Mouse (Mus musculus): ENCODE measurements around the gene Zbtb34. TPM values are rescaled to one million over a fixed set of nuclear protein-coding genes. Genes with fewer than 3 reads are reported as not detected.

Gene Zbtb34
- polyA plus RNA-seq, 1 experiment from 2014 or later = 3.5 TPM

DNA sequence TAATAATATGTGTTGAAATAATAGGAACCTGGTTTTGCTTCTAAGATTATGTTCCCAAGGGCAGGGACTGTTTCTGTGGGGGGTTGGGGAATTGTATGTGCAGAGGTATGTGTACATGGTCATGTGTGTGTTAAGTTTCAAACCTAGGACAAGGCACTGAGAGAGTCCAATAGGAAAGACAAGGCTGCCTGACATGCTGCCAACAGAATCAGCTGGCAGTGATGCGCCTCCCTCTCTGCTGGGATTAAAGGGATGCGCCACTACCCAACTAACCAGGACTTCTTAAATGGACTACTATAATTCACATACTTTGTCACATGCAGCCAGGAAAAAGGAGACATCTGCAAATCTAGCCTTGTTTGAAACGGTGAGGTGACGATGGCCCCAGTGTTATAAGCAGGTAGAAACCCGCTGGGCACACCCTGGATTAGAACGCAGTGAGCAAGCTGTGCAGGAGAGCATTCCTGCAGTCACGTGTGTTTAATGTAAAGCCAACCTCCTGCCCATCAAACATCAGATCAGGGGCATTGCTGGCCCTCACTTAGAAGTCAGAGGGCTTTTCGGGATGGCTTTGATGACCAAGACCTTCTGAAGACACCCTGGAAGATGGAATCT is 4.0 kb upstream of the Zbtb34 start:
- Histone ChIP-seq H3K9me3 (replicated peaks; ENCODE audit: low read length) (no peaks in the 10 kb centered on the region), H3K27me3 (ENCODE audit: insufficient read depth, low read length) (no peaks in the 10 kb centered on the region; the same call in 1 of the 2 replicates), H3K4me1 (replicated peaks; ENCODE audit: insufficient read depth, low read length) (peaks cover 11% of the 10 kb centered on the region), H3K27ac (no peak overlapping the region), H3K4me2 (ENCODE audit: low read length) (no peak overlapping the region), H3K4me3 (replicated peaks; ENCODE audit: low read depth, low read length) (no peak overlapping the region), H3K36me3 (ENCODE audit: insufficient read depth, low read length) (no peaks in the 10 kb centered on the region), H3K9ac (ENCODE audit: low read depth, low read length) (no peak overlapping the region)
- 51% methylated on average over 8 of the region's 8 CpGs for WGBS
- no peak for TF ChIP-seq CTCF (IDR thresholded peaks at IDR 0.05; ENCODE audit: low read depth)
- ATAC-seq (replicated peaks; ENCODE audit: low FRiP score, low read depth) = no peak
- DNase-seq (ENCODE audit: low spot score) = no peak

- no peaks in the 10 kb centered on the region for H3K36me3 ChIP-seq (ENCODE audit: insufficient read depth, low read length)
- peak; percentile 72 for TF ChIP-seq CTCF (IDR thresholded peaks at IDR 0.05; ENCODE audit: low read depth)
- H3K27ac ChIP-seq = no peak overlapping the region
- H3K4me2 ChIP-seq (ENCODE audit: low read length) = no peak overlapping the region
- no peak overlapping the region for H3K9ac ChIP-seq (ENCODE audit: low read depth, low read length)
- DNase-seq (ENCODE audit: low spot score) = peak; percentile 80
- peaks cover 20% of the 10 kb centered on the region for H3K4me1 ChIP-seq (replicated peaks; ENCODE audit: insufficient read depth, low read length)
- WGBS = 55% methylated on average over 5 of the region's 5 CpGs
- no peak overlapping the region for H3K4me3 ChIP-seq (replicated peaks; ENCODE audit: low read depth, low read length)
- no peak for ATAC-seq (replicated peaks; ENCODE audit: low FRiP score, low read depth)
- no peaks in the 10 kb centered on the region for H3K9me3 ChIP-seq (replicated peaks; ENCODE audit: low read length)
- H3K27me3 ChIP-seq (ENCODE audit: insufficient read depth, low read length) = no peaks in the 10 kb centered on the region
Measured at GRCm38 (mm10) chr2:33432877-33433276, 1.8 kb upstream of the Zbtb34 start.

DNA sequence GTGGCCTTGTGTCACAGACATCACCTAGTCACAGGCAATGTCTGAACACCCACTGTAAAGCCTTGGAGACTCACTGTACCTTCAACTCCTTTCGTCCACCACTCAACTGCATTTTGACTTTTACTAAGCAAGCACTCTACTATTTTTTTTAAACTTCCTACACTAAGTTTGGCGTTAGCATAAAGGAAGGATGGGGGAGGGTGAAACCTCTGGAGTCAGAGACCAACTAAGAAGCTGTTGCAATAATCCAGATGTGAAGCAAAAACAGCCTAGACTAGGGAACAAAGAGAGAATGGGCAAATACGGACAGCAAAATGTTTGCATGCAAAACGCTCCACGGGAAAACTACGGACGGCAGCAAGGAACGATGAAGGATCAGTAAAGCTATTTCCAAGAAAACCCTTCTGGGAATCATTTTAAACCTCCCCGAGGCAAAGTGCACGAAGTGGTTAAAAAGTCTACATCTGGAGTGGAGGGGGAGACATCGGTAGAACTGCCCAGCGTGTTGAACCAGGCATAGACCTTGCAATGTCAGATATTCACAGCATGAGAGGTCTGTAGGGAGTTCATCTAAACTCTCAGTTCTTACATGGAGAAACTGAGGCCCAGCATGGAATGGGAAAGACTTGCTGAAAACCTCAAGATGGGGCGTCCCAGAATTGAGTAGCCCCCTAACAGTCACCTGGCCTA is 898 bp downstream of the Zbtb34 start:
- Histone ChIP-seq H3K9ac (ENCODE audit: low read depth, low read length) (peak overlapping the region; percentile 93), H3K27ac (peak overlapping the region; percentile 84), H3K27me3 (ENCODE audit: insufficient read depth, low read length) (no peaks in the 10 kb centered on the region), H3K4me1 (replicated peaks; ENCODE audit: insufficient read depth, low read length) (peaks cover 14% of the 10 kb centered on the region), H3K9me3 (replicated peaks; ENCODE audit: low read length) (no peaks in the 10 kb centered on the region), H3K4me2 (ENCODE audit: low read length) (peak overlapping the region; percentile 88), H3K4me3 (replicated peaks; ENCODE audit: low read depth, low read length) (peak overlapping the region; percentile 97), H3K36me3 (ENCODE audit: insufficient read depth, low read length) (no peaks in the 10 kb centered on the region)
- TF ChIP-seq CTCF (IDR thresholded peaks at IDR 0.05; ENCODE audit: low read depth) = no peak
- ATAC-seq (replicated peaks; ENCODE audit: low FRiP score, low read depth) (no peak), DNase-seq (ENCODE audit: low spot score) (peak; percentile 69)
- 5% methylated on average over 13 of the region's 13 CpGs for WGBS

DNA sequence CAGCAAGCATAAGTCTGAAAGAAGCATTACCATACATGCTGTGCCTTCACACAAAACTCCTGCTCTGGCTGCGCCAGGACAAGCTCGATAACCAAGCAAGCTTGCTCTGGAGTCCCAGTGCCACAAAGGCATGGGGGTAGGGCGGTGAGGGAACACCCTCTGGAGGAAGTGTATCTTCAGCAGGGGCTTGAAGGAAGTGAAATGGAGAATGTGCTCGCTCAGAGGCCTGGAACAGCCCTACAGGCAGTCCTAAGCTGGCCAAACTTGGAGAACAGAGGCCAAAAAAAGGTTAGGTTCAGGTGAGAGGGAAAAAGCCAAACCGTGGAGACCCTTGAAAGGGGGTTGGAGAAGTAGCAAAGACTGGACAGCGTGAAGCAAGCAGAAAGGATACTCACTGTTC is 1.8 kb downstream of the Zbtb34 start:
- H3K27me3 ChIP-seq (ENCODE audit: insufficient read depth, low read length) = no peaks in the 10 kb centered on the region
- H3K9ac ChIP-seq (ENCODE audit: low read depth, low read length) = peak overlapping the region; percentile 44; the same call in 1 of the 2 replicates
- H3K4me1 ChIP-seq (replicated peaks; ENCODE audit: insufficient read depth, low read length) = peaks cover 14% of the 10 kb centered on the region
- H3K36me3 ChIP-seq (ENCODE audit: insufficient read depth, low read length) = no peaks in the 10 kb centered on the region
- no peaks in the 10 kb centered on the region for H3K9me3 ChIP-seq (replicated peaks; ENCODE audit: low read length)
- no peak for DNase-seq (ENCODE audit: low spot score)
- peak overlapping the region; percentile 88 for H3K4me2 ChIP-seq (ENCODE audit: low read length)
- H3K27ac ChIP-seq = peak overlapping the region; percentile 84
- no peak for ATAC-seq (replicated peaks; ENCODE audit: low FRiP score, low read depth)
- 38% methylated on average over 6 of the region's 6 CpGs for WGBS
- no peak for TF ChIP-seq CTCF (IDR thresholded peaks at IDR 0.05; ENCODE audit: low read depth)
- peak overlapping the region; percentile 97 for H3K4me3 ChIP-seq (replicated peaks; ENCODE audit: low read depth, low read length)

DNA sequence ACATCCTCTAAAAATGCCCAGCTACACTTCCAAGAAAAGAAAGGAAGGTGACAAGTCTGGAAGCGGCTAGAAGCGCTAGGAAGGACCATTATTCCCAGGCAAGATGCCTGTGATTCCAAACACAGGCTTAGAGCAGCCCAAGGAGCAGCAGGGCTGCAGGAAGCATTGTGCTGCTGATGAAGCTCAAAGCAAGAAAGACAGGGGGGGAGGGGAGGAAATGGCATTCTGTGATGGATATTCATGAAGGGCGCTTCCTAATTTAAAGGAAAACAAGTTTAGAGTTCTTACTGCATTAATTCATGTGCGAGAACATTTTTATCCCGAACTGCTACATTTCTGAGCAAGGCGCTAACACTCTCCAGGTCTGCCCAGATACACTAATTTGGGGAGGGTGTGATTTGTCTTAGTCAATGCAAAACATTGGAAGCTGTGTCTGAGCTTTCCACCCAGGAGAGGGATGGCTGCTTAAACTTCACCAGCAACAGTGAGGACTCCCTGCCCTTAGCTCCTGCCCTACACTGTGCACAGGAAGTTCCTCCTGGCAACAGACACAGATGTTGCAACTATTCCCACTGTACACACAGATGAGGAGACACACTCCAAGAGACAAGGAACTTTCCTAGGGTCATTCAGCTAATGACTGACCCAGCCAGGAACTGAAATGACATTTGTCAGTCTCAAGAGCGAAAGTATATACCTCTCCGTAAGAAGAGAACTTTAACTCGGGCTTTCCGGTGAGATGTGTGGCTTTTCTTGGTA is 4.3 kb downstream of the Zbtb34 start:
- no peak for TF ChIP-seq CTCF (IDR thresholded peaks at IDR 0.05; ENCODE audit: low read depth)
- H3K9me3 ChIP-seq (replicated peaks; ENCODE audit: low read length) = no peaks in the 10 kb centered on the region
- H3K4me3 ChIP-seq (replicated peaks; ENCODE audit: low read depth, low read length) = no peak overlapping the region
- peaks cover 2% of the 10 kb centered on the region; the same call in 1 of the 2 replicates for H3K36me3 ChIP-seq (ENCODE audit: insufficient read depth, low read length)
- 81% methylated on average over 10 of the region's 10 CpGs for WGBS
- H3K4me2 ChIP-seq (ENCODE audit: low read length) = no peak overlapping the region
- peaks cover 14% of the 10 kb centered on the region for H3K4me1 ChIP-seq (replicated peaks; ENCODE audit: insufficient read depth, low read length)
- ATAC-seq (replicated peaks; ENCODE audit: low FRiP score, low read depth) (no peak), DNase-seq (ENCODE audit: low spot score) (no peak)
- no peak overlapping the region for H3K27ac ChIP-seq
- H3K9ac ChIP-seq (ENCODE audit: low read depth, low read length) = no peak overlapping the region
- no peaks in the 10 kb centered on the region for H3K27me3 ChIP-seq (ENCODE audit: insufficient read depth, low read length)

- 62% methylated on average over 4 of the region's 4 CpGs for WGBS
- no peak for TF ChIP-seq CTCF (IDR thresholded peaks at IDR 0.05; ENCODE audit: low read depth)
Measured at GRCm38 (mm10) chr2:33417454-33417853, 13.7 kb downstream of the Zbtb34 start.

More at GRCm38 (mm10) chr2:33417454-33417853, 13.7 kb downstream of the Zbtb34 start:
- no peak overlapping the region for H3K9ac ChIP-seq (ENCODE audit: low read depth, low read length)
- no peaks in the 10 kb centered on the region for H3K9me3 ChIP-seq (replicated peaks; ENCODE audit: low read length)
- DNase-seq (ENCODE audit: low spot score) = no peak
- H3K4me2 ChIP-seq (ENCODE audit: low read length) = no peak overlapping the region
- no peak overlapping the region for H3K4me3 ChIP-seq (replicated peaks; ENCODE audit: low read depth, low read length)
- no peaks in the 10 kb centered on the region for H3K4me1 ChIP-seq (replicated peaks; ENCODE audit: insufficient read depth, low read length)
- no peak overlapping the region for H3K27ac ChIP-seq
- H3K27me3 ChIP-seq (ENCODE audit: insufficient read depth, low read length) = no peaks in the 10 kb centered on the region
- 0 out of 2 replicates have a peak, but pooled peaks cover 3% of the 10 kb centered on the region for H3K36me3 ChIP-seq (ENCODE audit: insufficient read depth, low read length)
- ATAC-seq (replicated peaks; ENCODE audit: low FRiP score, low read depth) = no peak
